Mouse (Mus musculus) stomach, postnatal 0 days (tissue): Measurements from ENCODE around the gene Plekhg6.

Experiments used
- CTCF ChIP-seq: IDR thresholded peaks from 2 replicates; pipeline ENCODE4 v1.5.1; 2016; ENCODE audit warnings: antibody characterized with exemption, low read depth, mild to moderate bottlenecking, moderate library complexity
- EP300 ChIP-seq: optimal IDR thresholded peaks from 2 replicates; pipeline ENCODE3; 2016; ENCODE audit warnings: antibody characterized with exemption

- TF ChIP-seq CTCF: no peak
- no peak for TF ChIP-seq EP300
Observed at GRCm38 (mm10) chr6:125413326-125413725, 32.7 kb upstream of the Plekhg6 start.
